Mouse (Mus musculus) ES-Bruce4 (cell line): ENCODE data around the gene E430018J23Rik.
"Not testable (repeated sequence)": the region's sequence is repeated elsewhere in the genome, so short reads cannot be mapped to it uniquely, and the experiment has no call there.

Experiments used
- CTCF ChIP-seq: IDR thresholded peaks from one replicate; pipeline ENCODE4 v1.8.1; 2011; ENCODE audit warnings: low read depth, low read length
- POLR2A ChIP-seq: IDR thresholded peaks from one replicate; pipeline ENCODE4 v1.8.1; 2011; ENCODE audit warnings: low read length; ENCODE audit not compliant: insufficient read depth

DNA sequence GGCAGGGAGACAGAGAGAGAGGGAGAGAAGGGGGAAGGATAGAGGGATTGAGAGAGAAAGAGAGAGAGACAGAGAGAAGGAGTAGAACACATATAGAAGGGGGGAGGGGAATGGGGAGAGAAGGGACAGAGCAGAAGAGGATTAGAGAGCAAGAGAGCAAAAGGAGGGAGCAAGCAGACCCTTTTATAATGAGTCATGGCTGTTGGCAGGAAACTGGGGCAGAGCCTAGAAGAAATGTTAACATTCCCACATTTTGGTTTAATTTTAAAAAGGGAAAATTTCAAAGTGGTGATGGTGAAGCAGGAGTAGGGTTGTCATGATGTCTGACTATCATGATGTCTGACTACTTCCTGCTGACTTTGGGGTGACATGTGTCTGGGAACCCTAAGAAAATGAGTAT is 5.2 kb downstream of the E430018J23Rik start:
- TF ChIP-seq CTCF, POLR2A: not testable (repeated sequence)
